Mouse (Mus musculus): ENCODE measurements around the gene Vps45. TPM values are rescaled to one million over a fixed set of nuclear protein-coding genes. Genes with fewer than 3 reads are reported as not detected.
"Not testable (repeated sequence)": the region's sequence is repeated elsewhere in the genome, so short reads cannot be mapped to it uniquely, and the experiment has no call there.

The Vps45 gene
- polyA plus RNA-seq, 2 experiments = 6.6 to 9.0 TPM

DNA sequence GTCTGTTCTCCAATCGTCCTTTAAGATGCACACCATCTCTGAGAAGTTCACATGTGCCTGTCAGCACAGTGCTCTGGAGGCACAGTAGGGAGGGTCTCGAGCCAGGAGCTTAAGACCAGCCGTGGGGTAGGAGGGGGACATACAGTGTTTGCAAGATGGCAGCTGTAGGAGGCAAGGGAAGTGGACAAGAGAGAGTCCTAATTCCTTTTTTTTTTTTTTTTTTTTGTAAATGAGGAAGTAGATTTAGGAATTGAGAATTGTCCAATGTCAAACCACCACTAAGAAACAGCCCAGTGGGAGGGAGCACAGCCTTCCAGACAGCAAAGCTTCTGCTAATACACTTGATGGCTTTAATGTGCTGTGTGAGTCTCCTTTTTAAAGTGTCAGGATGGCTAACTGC is 81.2 kb downstream of the Vps45 start:
- WGBS (ENCODE audit: insufficient replicate concordance) = 50% methylated on average over 3 of the region's 3 CpGs
- DNase-seq (ENCODE audit: low read depth in 3 of 3, low spot score in 3 of 3) = no peak
- Histone ChIP-seq H3K27ac (no peak overlapping the region), H3K4me1 (replicated peaks; ENCODE audit: control insufficient read depth in 2 of 2, insufficient read depth in 2 of 2, low read length in 1 of 2) (no peaks in the 10 kb centered on the region), H3K36me3 (replicated peaks; ENCODE audit: control insufficient read depth, insufficient read depth, low read depth) (no peaks in the 10 kb centered on the region), H3K4me2 (ENCODE audit: low read depth) (no peak overlapping the region), H3K9ac (replicated peaks) (no peak overlapping the region), H3K4me3 (ENCODE audit: insufficient read depth in 1 of 2, low read depth in 2 of 2, low read length in 2 of 2) (no peak overlapping the region), H3K27me3 (ENCODE audit: control insufficient read depth, insufficient read depth, low read length) (peaks cover 20% of the 10 kb centered on the region), H3K9me3 (ENCODE audit: control insufficient read depth, low read length) (no peaks in the 10 kb centered on the region)
- TF ChIP-seq EP300 (IDR thresholded peaks at IDR 0.05; ENCODE audit: low read depth) (no peak), CTCF (IDR thresholded peaks at IDR 0.05; ENCODE audit: low read depth) (no peak)
- no peak for ATAC-seq (ENCODE audit: insufficient read depth)

DNA sequence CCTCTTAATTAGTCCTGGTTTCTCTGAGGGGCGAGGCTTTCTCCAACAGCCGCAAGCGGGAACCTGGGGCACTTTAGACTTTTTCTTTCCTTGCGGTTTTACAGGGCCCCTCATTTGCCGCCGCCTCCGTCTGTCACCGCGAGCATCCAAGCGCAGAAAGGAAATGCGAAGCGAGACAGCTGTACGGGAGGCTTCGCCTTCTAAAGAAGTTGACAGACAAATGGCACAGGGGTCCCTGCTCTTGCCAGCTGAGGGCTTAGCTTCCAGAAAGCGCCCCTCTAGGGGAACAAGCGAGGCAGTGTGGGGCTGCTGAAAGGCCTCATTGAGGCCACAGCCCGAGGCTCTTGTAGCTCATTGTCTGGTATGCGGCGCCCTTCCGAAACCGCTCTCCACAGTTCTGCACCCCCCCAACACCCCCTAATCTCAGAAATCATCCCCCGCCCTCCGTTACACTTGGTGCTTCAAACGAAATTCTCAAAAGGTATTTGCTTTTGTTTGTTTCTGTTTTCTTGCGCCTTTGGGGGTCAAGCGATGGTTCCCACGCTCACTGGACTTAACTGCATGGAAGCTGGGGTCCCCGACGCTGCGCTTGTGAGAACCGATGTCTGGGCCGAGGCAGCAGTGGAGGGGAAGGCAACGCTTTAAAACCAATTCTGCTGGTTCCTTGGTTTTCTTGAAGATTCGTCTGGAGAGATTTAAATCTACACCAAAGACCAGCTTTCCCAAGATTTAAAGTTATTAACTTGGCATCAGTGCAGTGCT is 85.2 kb downstream of the Vps45 start:
- Histone ChIP-seq H3K36me3 (replicated peaks; ENCODE audit: control insufficient read depth, insufficient read depth, low read depth) (no peaks in the 10 kb centered on the region), H3K4me1 (replicated peaks; ENCODE audit: control insufficient read depth in 2 of 2, insufficient read depth in 2 of 2, low read length in 1 of 2) (no peaks in the 10 kb centered on the region), H3K9ac (replicated peaks) (no peak overlapping the region; the same call in 1 of the 2 replicates), H3K9me3 (ENCODE audit: control insufficient read depth, low read length) (no peaks in the 10 kb centered on the region), H3K27ac (no peak overlapping the region), H3K27me3 (ENCODE audit: control insufficient read depth, insufficient read depth, low read length) (peaks cover 20% of the 10 kb centered on the region), H3K4me3 (ENCODE audit: insufficient read depth in 1 of 2, low read depth in 2 of 2, low read length in 2 of 2) (peak overlapping the region in 1 of 2 experiments; percentile 15; a peak in 1 of 4 replicates), H3K4me2 (ENCODE audit: low read depth) (peak overlapping the region; percentile 53)
- ATAC-seq (ENCODE audit: insufficient read depth) (no peak), DNase-seq (ENCODE audit: low read depth in 3 of 3, low spot score in 3 of 3) (no peak)
- 5% methylated on average over 34 of the region's 34 CpGs for WGBS (ENCODE audit: insufficient replicate concordance)
- TF ChIP-seq CTCF (IDR thresholded peaks at IDR 0.05; ENCODE audit: low read depth) = no peak
- no peak for TF ChIP-seq EP300 (IDR thresholded peaks at IDR 0.05; ENCODE audit: low read depth)

DNA sequence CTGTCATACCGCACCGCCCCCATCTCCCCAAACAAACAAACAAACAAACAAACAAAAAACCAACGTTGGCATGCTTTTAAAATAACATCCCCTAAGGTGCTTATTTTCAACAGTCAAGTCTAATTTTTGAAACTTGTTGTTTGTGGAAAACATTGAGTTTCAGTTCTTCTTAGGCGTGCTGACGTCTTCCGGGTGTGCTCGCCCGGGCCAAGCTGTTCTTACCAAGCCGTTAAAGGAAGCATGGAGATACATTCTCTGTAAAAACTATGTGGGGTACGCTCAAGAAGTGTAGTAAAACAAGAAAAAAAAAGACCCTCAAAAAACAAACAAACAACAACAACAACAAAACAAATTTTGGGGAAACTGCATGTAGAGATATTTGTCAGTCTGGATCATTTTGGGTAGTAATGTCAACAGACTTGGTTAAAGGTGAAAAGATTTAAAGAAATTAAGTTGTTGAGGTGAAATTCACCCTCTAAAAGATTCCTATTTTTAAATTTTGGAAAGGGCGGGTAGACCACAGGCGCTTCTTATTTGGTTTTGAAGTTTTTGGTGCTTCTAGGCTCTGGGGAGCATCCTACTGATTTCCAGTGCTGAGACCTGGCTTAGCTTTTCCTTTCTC is 85.9 kb downstream of the Vps45 start:
- Histone ChIP-seq H3K27ac (no peak overlapping the region), H3K4me1 (replicated peaks; ENCODE audit: control insufficient read depth in 2 of 2, insufficient read depth in 2 of 2, low read length in 1 of 2) (no peaks in the 10 kb centered on the region), H3K9me3 (ENCODE audit: control insufficient read depth, low read length) (no peaks in the 10 kb centered on the region), H3K9ac (replicated peaks) (no peak overlapping the region), H3K4me3 (ENCODE audit: insufficient read depth in 1 of 2, low read depth in 2 of 2, low read length in 2 of 2) (no peak overlapping the region), H3K36me3 (replicated peaks; ENCODE audit: control insufficient read depth, insufficient read depth, low read depth) (no peaks in the 10 kb centered on the region), H3K4me2 (ENCODE audit: low read depth) (peak overlapping the region; percentile 53), H3K27me3 (ENCODE audit: control insufficient read depth, insufficient read depth, low read length) (peaks cover 20% of the 10 kb centered on the region)
- TF ChIP-seq CTCF (IDR thresholded peaks at IDR 0.05; ENCODE audit: low read depth) (no peak), EP300 (IDR thresholded peaks at IDR 0.05; ENCODE audit: low read depth) (no peak)
- WGBS (ENCODE audit: insufficient replicate concordance) = 55% methylated on average over 12 of the region's 12 CpGs
- DNase-seq (ENCODE audit: low read depth in 3 of 3, low spot score in 3 of 3) (no peak), ATAC-seq (ENCODE audit: insufficient read depth) (no peak)

DNA sequence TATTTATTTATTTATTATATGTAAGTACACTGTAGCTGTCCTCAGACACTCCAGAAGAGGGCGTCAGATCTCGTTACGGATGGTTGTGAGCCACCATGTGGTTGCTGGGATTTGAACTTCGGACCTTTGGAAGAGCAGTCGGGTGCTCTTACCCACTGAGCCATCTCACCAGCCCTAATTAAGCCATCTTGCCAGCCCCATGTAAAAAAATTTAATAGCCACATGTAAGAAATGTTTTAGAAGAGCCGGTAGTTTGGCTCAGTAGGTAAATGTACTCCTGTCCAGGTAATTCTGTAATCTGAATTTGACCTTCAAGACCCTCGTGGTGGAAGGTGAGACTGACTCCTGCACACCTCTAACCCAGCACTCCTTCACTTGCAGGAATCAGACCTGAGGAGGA is 87.6 kb downstream of the Vps45 start:
- not testable (repeated sequence) for DNase-seq (ENCODE audit: low read depth in 3 of 3, low spot score in 3 of 3); ATAC-seq (ENCODE audit: insufficient read depth)
- 48% methylated on average over 6 of the region's 7 CpGs for WGBS (ENCODE audit: insufficient replicate concordance)

DNA sequence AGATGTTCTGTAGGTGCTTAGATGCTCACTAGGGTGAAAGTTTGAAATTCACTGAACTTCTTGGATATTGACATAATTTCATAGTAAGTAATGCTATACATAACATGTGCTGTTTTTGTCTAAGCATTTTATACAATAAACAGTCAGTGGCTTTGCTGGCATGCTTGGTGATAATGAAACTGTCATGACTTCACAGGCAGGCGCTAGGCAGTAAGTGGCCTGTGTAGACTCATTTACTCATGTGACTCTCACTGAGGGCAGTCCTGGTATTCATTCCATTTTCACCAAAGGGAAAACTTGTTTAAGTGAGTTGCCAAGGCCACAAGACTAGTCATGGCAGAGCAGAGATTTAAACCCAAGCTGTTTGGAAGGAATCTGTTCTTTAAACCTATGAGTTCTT is 89.0 kb downstream of the Vps45 start:
- H3K4me1 ChIP-seq (replicated peaks; ENCODE audit: control insufficient read depth in 2 of 2, insufficient read depth in 2 of 2, low read length in 1 of 2) = no peaks in the 10 kb centered on the region
- no peak overlapping the region for H3K4me2 ChIP-seq (ENCODE audit: low read depth)
- no peak overlapping the region for H3K9ac ChIP-seq (replicated peaks)
- no peaks in the 10 kb centered on the region for H3K36me3 ChIP-seq (replicated peaks; ENCODE audit: control insufficient read depth, insufficient read depth, low read depth)
- no peak for DNase-seq (ENCODE audit: low read depth in 3 of 3, low spot score in 3 of 3)
- no peak overlapping the region for H3K27ac ChIP-seq
- no peaks in the 10 kb centered on the region for H3K9me3 ChIP-seq (ENCODE audit: control insufficient read depth, low read length)
- no peak overlapping the region for H3K4me3 ChIP-seq (ENCODE audit: insufficient read depth in 1 of 2, low read depth in 2 of 2, low read length in 2 of 2)
- ATAC-seq (ENCODE audit: insufficient read depth) = no peak
- 63% methylated on average over 1 of the region's 1 CpGs for WGBS (ENCODE audit: insufficient replicate concordance)
- no peak for TF ChIP-seq EP300 (IDR thresholded peaks at IDR 0.05; ENCODE audit: low read depth)
- TF ChIP-seq CTCF (IDR thresholded peaks at IDR 0.05; ENCODE audit: low read depth) = no peak
- H3K27me3 ChIP-seq (ENCODE audit: control insufficient read depth, insufficient read depth, low read length) = peaks cover 18% of the 10 kb centered on the region

More for the DNA sequence above, 87.6 kb downstream of the Vps45 start:
- H3K9me3 ChIP-seq (ENCODE audit: control insufficient read depth, low read length); H3K27ac ChIP-seq; H3K36me3 ChIP-seq (replicated peaks; ENCODE audit: control insufficient read depth, insufficient read depth, low read depth); H3K4me2 ChIP-seq (ENCODE audit: low read depth); H3K4me3 ChIP-seq (ENCODE audit: insufficient read depth in 1 of 2, low read depth in 2 of 2, low read length in 2 of 2); H3K4me1 ChIP-seq (replicated peaks; ENCODE audit: control insufficient read depth in 2 of 2, insufficient read depth in 2 of 2, low read length in 1 of 2); H3K9ac ChIP-seq (replicated peaks): not testable (repeated sequence)
- H3K27me3 ChIP-seq (ENCODE audit: control insufficient read depth, insufficient read depth, low read length) = peaks cover 20% of the 10 kb centered on the region

All from liver, embryonic 14.5 days (tissue).